Mouse (Mus musculus): Measurements from ENCODE around the gene Vmn1r143. TPM values are rescaled to one million over a fixed set of nuclear protein-coding genes. Genes with fewer than 3 reads are reported as not detected.

Vmn1r143 gene
- not detected for total RNA-seq (2023)

DNA sequence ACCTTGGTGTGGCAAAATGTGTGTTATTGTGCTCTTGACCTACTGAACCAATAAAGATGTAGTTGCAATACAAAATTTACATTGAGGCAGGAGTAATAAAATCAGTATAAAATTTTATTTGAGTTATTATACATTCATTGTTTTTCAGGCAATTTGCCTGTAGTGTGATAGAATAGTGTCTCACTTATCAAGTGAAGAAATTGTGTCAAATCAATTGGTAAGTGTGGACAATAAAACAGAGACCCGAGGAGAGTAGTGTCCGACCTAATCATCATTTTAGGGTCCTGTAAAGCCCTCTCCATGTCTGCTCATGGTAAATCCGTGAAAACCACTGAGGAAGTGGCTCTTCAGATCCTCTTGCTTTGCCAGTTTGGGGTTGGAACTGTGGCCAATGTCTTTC, at the start of gene Vmn1r143:
Gene Vmn1r143, plus strand, starts transcription at position 301 of the 400 bp plus-strand sequence.

DNA sequence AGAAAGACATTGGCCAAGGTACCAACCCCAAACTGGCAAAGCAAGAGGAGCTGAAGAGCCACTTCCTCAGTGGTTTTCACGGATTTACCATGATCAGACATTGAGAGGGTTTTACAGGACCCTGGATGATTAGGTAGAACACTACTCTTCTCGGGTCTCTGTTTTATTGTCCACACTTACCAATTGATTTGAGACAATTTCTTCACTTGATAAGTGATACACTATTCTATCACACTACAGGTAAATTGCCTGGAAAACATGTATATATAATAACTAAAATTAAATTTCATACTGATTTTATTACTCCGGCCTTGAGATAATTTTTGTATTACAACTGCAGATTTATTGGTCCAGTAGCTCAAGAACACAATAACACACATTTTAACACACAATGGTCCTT, 25.2 kb upstream of the Vmn1r143 start, which contains the start of gene Vmn1r142:
Gene Vmn1r142, minus strand, starts transcription at position 101 of the 400 bp plus-strand sequence.

DNA sequence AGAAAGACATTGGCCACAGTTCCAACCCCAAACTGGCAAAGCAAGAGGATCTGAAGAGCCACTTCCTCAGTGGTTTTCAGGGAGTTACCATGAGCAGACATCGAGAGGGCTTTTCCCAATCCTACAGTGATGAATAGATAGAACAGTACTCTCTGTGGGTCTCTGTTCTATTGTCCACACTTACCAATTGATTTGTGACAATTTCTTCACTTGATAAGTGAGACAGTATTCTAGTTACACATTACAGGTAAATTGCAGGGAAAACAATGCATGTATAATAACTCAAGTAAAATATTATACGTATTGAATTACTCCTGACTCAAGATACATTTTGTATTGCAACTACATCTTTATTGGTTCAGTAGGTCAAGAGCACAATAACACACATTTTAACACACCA, 12.0 kb downstream of the Vmn1r143 start, which contains the start of gene Gm8653:
Gene Gm8653, minus strand, starts transcription at position 101 of the 400 bp plus-strand sequence.

DNA sequence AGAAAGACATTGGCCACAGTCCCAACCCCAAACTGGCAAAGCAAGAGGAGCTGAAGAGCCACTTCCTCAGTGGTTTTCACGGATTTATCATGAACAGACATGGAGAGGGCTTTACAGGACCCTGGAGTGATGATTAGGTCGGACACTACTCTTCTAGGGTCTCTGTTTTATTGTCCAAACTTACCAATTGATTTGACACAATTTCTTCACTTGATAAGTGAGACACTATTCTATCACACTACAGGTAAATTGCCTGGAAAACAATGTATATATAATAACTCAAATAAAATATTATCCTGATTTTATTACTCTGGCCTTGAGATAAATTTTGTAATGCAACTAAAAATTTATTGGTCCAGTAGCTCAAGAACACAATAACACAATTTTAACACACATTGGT, 40.2 kb downstream of the Vmn1r143 start, which contains the start of gene Gm8453:
Gene Gm8453, minus strand, starts transcription at position 101 of the 400 bp plus-strand sequence.

Other genes with a start within 250 kb of the Vmn1r143 start
- not detected for gene Vmn1r137, start 194.8 kb upstream of the Vmn1r143 start, total RNA-seq (2023)
- not detected for gene Vmn1r138, start 160.5 kb upstream of the Vmn1r143 start, total RNA-seq (2023)
- gene Gm6176, start 133.1 kb upstream of the Vmn1r143 start, total RNA-seq (2023): not detected
- gene Vmn1r139, start 120.3 kb upstream of the Vmn1r143 start, total RNA-seq (2023): not detected
- gene Gm16451, start 71.1 kb upstream of the Vmn1r143 start, total RNA-seq (2023): not detected
- gene Gm10666, start 54.6 kb upstream of the Vmn1r143 start, total RNA-seq (2023): not detected
- gene Vmn1r142, start 25.3 kb upstream of the Vmn1r143 start, total RNA-seq (2023): not detected
- gene Gm8653, start 11.9 kb downstream of the Vmn1r143 start, total RNA-seq (2023): not detected
- gene Gm8453, start 40.1 kb downstream of the Vmn1r143 start, total RNA-seq (2023): not detected
- not detected for gene Gm4187, start 140.3 kb downstream of the Vmn1r143 start, total RNA-seq (2023)
- gene Gm8660, start 181.7 kb downstream of the Vmn1r143 start, total RNA-seq (2023): not detected
- not detected for gene Vmn1r148, start 224.2 kb downstream of the Vmn1r143 start, total RNA-seq (2023)
- not detected for gene Vmn1r149, start 248.9 kb downstream of the Vmn1r143 start, total RNA-seq (2023)